Mouse (Mus musculus) left cerebral cortex, adult 8-10 months (tissue): ENCODE measurements around the gene Ptch1. TPM values are rescaled to one million over a fixed set of nuclear protein-coding genes. Genes with fewer than 3 reads are reported as not detected.

Source experiments
- DNase-seq, 2 experiments: peaks; one replicate each; pipeline ENCODE4 v3.0.0; 2022; ENCODE audit warnings: low spot score in 2 of 2
- total RNA-seq, 4 experiments: library from RNA; stranded (reverse); gene quantifications; 2 replicates each; pipeline ENCODE4 v1.2.4; 2022

The Ptch1 gene
- total RNA-seq, 4 experiments from 2014 or later = 49.4 to 73.3 (median 61.8) TPM

DNA sequence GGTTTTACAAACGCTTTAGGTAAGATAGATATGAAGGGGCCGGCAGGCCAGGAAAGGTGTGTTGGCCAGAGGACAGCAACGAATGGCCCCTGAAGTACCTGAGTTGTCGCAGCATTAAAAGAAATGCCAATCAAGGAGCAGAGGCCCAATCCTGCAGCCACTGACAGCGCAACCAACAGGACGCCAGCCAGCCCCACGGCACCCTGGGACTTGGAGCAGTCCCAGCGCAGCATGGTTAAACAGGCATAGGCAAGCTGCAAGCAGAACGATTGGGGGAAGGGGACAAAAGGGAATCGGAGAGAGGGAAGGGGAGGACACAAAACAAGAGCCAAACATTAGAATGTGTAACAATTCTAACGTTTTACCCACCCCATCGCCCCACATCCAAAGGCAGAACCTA lies 32.8 kb downstream of the Ptch1 start:
- DNase-seq = no peak

DNA sequence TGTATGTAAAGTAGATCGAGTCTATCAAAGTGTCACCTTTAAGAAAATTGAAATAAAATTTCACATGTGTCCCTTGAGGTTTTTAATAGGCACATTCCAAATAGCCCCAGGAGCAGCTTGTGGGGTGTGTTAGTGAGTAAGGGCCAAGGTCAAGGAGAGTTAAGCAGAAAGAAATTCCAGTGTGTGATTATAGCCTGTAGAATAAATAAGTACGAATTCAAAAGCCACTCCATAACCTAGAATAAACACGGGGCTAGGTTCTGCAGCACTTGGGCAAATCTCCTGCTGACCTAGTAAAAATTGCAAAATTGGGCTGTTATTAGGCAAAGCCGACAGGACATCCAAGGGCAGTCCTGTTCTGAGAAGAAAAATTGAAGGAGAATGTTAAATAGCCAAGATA lies 38.4 kb downstream of the Ptch1 start:
- no peak for DNase-seq

DNA sequence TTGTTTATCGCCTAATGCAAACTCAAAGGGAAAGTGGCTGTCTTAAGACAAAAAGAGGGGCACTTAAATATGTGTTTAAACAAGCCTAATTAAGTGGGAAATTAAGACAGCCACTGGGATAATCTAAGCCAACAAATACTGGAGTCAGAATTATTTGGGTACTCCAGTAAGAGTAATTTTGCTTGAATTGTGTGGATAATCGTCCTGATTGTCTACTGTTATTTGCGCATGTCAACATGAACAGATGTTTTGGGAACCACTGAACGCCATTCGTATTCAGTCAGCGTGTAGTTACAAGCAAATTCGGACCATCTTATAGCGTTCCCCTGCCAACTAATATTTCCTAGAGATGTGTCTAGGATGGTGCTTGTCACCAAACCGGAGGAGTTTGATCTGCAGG lies 42.5 kb downstream of the Ptch1 start:
- no peak for DNase-seq

- no peak for DNase-seq
Observed at GRCm38 (mm10) chr13:63530371-63530764, 43.0 kb downstream of the Ptch1 start.

GRCm38 (mm10) chr13:63529602-63530370 lies 43.6 kb downstream of the Ptch1 start:
- DNase-seq = no peak

DNA sequence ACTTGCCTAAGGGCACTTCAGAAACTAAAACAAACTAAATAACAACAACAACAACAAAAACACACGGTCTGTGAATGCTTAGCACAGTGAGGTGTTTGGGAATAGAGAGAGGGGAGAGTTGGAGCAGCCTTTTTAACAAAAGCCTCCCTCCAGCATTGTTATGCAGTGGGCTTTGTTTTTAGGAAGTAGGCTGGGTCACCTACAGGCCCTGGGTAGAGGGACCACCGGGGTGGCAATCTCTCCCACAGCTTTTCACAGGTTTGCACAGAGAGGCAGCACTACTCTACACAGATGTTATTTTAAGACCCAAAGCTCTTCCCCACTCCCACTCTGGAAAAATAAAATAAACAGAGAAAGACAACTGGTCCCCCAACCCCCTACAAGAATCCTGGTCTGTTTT lies 44.5 kb downstream of the Ptch1 start:
- no peak for DNase-seq

GRCm38 (mm10) chr13:63528164-63528675 lies 45.2 kb downstream of the Ptch1 start:
- no peak for DNase-seq

DNA sequence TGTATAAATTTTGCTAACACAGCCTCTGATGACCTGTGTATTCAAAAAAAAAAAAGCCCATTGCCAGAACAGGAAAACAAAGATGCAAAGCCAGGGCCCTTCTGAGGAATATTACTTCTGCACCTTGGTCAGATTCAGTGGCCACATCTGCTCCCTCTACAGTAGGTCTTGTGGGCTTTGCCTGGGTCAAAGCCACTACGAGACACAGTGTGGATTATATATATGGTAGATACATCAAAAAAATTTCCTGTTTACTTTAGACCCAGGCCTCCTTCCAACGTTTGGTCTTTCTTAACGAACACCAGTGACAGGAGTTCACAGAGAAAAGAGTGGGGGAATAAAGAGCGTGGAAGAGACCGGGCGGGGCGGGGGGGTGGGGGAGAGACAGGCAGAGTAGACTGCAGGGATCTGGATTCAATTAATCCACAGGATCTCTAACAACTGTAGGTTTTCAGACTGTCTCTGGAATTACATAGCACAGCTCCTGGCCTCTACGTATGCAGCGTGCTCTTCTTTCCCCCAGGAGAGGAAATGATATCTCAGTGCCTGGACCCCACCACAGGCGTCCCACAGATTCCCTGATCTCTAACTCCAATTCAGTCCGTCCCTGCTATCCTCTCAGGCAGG lies 47.7 kb downstream of the Ptch1 start:
- no peak for DNase-seq

GRCm38 (mm10) chr13:63524608-63525570 lies 48.5 kb downstream of the Ptch1 start:
- no peak for DNase-seq

- no peak for DNase-seq
Observed at GRCm38 (mm10) chr13:63524061-63524460, 49.3 kb downstream of the Ptch1 start.

GRCm38 (mm10) chr13:63522832-63523231 lies 50.6 kb downstream of the Ptch1 start:
- no peak for DNase-seq

GRCm38 (mm10) chr13:63520110-63520509 lies 53.3 kb downstream of the Ptch1 start:
- DNase-seq = no peak

DNA sequence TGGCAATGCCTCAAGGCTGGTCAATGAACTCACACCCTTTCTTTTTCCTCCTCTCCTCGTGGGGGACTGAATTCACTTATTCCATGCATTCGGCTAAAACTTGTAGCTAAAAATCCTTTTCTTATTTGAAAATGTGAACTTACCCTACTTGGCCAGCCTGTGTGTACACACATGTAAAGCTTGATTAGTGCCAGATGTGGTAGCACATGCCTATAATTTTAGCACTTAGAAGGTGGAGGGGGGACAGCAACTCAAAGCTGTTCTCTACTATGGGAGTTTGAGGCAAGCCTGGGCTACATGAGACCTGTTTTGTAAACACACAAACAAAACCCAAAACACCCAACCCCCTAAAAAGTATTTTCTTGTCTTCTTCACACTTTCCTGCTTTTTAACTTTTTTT lies 56.9 kb downstream of the Ptch1 start:
- DNase-seq = no peak

GRCm38 (mm10) chr13:63515542-63515941 lies 57.9 kb downstream of the Ptch1 start:
- DNase-seq = no peak

DNA sequence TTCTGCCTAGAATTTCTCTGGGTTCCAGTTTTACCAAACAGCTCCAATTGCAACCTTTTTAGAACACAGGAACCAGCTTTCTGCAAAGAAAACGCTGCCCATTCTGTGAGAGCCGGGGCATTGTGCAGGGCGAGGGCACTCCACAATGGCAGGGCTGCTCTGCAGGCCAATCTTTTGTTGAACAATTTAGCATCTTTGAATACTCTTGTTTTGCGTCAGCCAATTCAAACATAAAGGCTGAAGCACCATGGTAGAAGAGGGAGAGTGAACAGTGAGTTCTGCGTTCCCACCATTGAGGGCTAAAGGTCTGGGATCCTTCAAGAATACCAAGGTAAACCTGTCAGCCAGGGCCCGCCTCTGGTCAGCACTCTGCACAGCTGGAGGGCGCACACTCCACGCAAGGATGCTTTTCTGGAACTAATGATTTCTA lies 58.5 kb downstream of the Ptch1 start:
- peak in 1 of 2 experiments; percentile 22 for DNase-seq

- DNase-seq = no peak
Observed at GRCm38 (mm10) chr13:63513374-63514098, 59.9 kb downstream of the Ptch1 start.

- DNase-seq = no peak
Observed at GRCm38 (mm10) chr13:63512411-63512810, 61.0 kb downstream of the Ptch1 start.

DNA sequence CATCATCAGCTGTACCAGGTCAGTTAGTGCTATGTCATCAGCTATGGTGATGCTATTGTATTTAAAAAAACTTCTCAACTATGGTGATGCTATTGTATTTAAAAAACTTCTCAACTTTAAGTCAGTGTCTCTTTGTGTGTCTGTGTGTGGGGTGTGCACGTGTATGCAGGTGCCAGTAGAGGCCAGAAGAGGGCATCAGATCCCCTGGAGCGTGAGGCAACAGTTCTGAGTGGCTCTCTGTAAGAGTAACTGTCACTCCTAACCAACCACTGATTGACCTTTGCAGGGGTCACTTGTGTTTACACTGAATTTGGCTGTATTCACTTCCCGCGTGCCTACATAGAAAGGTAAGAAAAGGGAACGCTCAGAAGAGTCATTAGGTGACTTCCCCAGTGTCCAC lies 65.6 kb downstream of the Ptch1 start:
- DNase-seq = no peak

DNA sequence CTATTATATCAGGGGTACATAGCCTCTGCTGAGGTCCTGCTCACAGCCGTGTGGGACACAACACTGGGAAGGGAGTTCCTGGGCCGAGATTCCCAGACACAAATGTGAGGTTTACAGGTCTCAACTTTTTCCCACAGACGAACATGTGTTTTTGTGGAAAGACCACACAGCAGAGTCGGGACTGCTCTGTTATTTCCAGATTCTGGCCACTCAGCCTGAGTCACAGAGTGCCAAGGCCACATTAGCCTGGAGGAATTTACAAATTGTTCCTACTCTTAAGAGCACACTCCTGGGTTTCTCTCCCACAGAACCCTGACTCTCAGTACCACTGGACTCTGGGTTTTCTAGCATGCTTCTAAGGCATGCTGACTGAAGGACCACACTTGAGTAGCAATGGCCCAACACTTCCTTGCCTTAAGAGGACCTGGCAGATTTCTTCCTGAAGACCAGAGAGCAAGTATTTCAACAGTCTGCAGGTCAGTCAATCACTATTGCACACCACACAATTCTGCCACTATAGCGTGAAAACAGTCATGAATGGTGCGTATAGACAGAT lies 66.3 kb downstream of the Ptch1 start:
- DNase-seq = no peak

GRCm38 (mm10) chr13:63506364-63506763 lies 67.0 kb downstream of the Ptch1 start:
- DNase-seq = no peak

DNA sequence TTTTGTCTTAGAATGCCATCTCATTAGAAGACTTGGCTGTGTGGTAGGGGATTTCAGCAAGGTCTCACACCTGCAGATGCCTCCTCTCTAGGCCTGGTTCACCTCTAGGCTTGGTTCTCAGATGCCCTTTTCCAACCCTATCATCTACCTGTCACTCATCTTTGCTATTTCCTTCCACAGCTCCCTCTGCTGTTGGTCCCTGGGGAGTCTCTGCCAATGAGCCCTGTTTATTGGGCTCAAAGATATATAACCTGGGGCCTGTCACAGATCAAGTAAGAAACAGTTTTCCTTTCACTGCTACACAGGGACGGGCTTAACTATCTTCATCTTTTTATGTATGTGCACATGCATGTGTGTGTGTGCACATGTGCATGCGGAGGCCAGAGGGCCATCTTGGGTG lies 71.0 kb downstream of the Ptch1 start:
- DNase-seq = no peak
